Mouse (Mus musculus) cortical plate, adult 2 months (tissue): ENCODE data around the gene Yipf1.

Experiments
- CTCF ChIP-seq: fragments of 200-500 bp; IDR thresholded peaks from 2 replicates; pipeline ENCODE4 v1.5.1; 2011; ENCODE audit warnings: mild to moderate bottlenecking, control low read depth, low read length; ENCODE audit not compliant: insufficient read depth; ENCODE audit errors: extremely low read depth
- POLR2A ChIP-seq: fragments of 200-500 bp; IDR thresholded peaks from 2 replicates; pipeline ENCODE4 v1.6.1; 2011; ENCODE audit warnings: mild to moderate bottlenecking, low read length, control low read depth; ENCODE audit not compliant: insufficient read depth; ENCODE audit errors: extremely low read depth

DNA sequence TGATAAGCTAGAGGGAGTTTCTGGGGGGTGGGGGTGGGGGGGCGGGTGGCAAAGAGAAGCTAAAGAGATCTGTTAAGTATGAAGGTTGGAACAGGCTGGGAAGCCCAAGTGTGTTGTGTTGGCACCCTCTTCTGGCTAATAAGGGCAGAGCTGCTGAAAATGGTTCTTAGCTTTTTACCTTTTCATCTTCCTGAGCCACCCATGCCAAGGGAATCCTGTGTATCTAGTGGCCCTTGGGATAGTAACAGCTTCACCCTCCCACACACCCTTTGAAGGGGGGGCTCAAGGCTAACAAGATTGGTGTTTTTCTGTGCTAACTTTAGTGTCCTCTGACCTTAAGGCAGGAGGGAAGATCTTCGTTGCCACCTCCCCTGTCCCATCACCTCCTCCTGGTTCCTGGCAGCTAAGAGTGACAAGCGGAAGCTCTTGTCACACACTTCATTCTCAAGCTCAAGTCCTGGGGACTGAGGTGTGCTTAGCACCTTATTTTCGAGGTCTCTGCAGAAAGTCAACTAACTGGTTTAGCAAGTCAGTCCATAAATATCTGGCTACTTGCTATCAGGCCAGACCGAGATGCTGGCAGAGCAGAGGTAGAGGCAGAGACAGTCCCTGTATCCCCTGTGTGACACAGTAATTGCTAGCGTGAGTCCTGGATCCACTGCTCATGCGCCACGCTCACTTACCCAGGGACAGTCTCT is 35.3 kb downstream of the Yipf1 start:
- TF ChIP-seq CTCF (peak; percentile 83), POLR2A (no peak)
